Mouse (Mus musculus) bone marrow macrophage, adult 2 months (primary cell): ENCODE data around the gene Ryk.

Experiments used
- CTCF ChIP-seq: IDR thresholded peaks from 2 replicates; pipeline ENCODE4 v1.5.1; 2012; ENCODE audit warnings: low read depth, mild to moderate bottlenecking, low read length, moderate library complexity
- POLR2A ChIP-seq: IDR thresholded peaks from 2 replicates; pipeline ENCODE4 v1.6.1; 2012; ENCODE audit warnings: mild to moderate bottlenecking, low read depth, low read length, borderline replicate concordance

DNA sequence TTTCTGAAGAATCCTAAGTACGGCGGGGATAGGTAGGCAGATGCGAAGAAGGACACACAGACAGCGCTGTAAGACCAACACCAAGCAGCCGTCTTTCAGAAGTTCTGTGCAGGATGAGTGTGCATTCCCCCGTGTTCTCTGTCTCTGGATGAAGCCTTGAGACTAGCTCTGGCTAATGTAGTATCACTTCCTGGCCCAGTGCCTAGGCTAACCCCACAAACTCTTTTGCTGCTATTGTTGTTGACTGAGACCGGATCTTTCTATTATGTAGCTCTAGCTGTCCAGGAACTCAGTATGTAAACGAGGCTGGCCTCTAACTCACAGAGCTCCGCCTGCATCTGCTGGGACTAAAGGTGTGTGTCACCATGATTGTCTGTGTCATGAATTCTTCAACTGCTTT, 110.2 kb downstream of the Ryk start:
- TF ChIP-seq CTCF (no peak), POLR2A (no peak)
